In the genomic region with DNA sequence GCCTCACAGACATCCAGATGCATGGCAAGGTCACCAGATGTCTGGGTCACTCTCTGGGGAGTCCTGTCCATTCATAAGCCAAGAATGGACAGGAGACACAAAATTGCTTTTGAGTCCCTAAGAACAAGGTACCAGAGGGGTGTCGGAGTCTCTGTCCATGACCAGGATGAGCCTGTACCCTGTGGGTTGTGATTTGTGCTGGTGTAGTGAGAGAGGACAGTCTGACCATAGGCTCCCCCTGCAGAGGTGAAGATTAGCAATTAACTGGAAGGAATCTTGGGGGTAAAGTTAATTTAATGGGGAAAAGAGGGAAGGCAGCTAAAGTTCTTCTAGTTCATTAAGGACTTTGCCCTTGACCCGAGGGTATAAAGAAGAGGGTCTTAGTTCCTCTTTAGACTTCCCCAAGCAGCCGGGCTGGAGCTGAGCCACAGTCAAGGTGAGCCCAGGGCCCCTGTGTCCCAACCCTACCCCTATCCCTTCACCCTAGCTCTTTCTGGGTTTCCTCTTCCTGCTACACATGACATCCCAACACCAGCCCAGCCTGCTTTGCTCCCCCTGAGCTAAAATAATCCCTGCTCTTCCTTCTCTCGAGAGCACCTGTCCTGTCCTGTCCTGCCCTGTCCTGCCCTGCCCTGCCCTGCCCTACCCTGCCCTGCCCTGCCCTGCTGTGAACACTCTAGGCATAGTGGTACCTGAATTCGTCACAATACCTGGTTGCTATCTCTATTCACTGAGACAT, we compare ENCODE assay signal across 30 mouse cellular contexts. TPM values are rescaled to one million over a fixed set of nuclear protein-coding genes. Genes with fewer than 3 reads are reported as not detected.
DNase-seq lines count a peak whose midpoint lies in the region; ATAC-seq lines count a peak whose summit lies in the region.
"Had no signal": no experiment of that assay in that cellular context is flagged by ENCODE, and none has a peak within 500 bp of the region (broad histone marks: within the 10 kb centered on the region; RNA-seq: fewer than 3 reads in every experiment).

No protein-coding gene starts in this region.

- no peak overlapping the region for H3K4me2 ChIP-seq in kidney, embryonic 14.5 days (replicated peaks; ENCODE audit: low read depth, low read length)
- H3K4me2 ChIP-seq in stomach, embryonic 15.5 days, result no peak overlapping the region
- H3K4me2 ChIP-seq: embryonic facial prominence, embryonic 12.5 days; forebrain, embryonic 12.5 days; midbrain, embryonic 12.5 days had no signal

- no peak overlapping the region for H3K27ac ChIP-seq in kidney, embryonic 14.5 days (ENCODE audit: low read depth, low read length)
- H3K27ac ChIP-seq in stomach, embryonic 15.5 days, result peak overlapping the region; percentile 57; the same call in 1 of the 2 replicates
- H3K27ac ChIP-seq: embryonic facial prominence, embryonic 12.5 days; forebrain, embryonic 12.5 days; heart, embryonic 10.5 days; limb, embryonic 10.5 days; macrophage; midbrain, embryonic 12.5 days had no signal

- H3K27me3 ChIP-seq in kidney, embryonic 14.5 days (ENCODE audit: control insufficient read depth, insufficient read depth, low read length), result no peaks in the 10 kb centered on the region
- H3K27me3 ChIP-seq in stomach, embryonic 15.5 days (replicated peaks), result 0 out of 2 replicates have a peak, but pooled peaks cover 3% of the 10 kb centered on the region
- H3K27me3 ChIP-seq: embryonic facial prominence, embryonic 12.5 days had no signal

- 74% methylated on average over 5 of the region's 5 CpGs for WGBS in kidney, embryonic 14.5 days
- 59% methylated on average over 5 of the region's 5 CpGs for WGBS in stomach, embryonic 15.5 days

- no peaks in the 10 kb centered on the region for H3K36me3 ChIP-seq in kidney, embryonic 14.5 days (ENCODE audit: control insufficient read depth, insufficient read depth, low read length)
- H3K36me3 ChIP-seq in stomach, embryonic 15.5 days, result no peaks in the 10 kb centered on the region
- H3K36me3 ChIP-seq: embryonic facial prominence, embryonic 12.5 days; forebrain, embryonic 12.5 days; heart, embryonic 10.5 days; limb, embryonic 10.5 days; midbrain, embryonic 12.5 days had no signal

- H3K4me3 ChIP-seq in kidney, embryonic 14.5 days (ENCODE audit: low read length), result no peak overlapping the region
- no peak overlapping the region for H3K4me3 ChIP-seq in stomach, embryonic 15.5 days (replicated peaks)
- H3K4me3 ChIP-seq: embryonic facial prominence, embryonic 12.5 days; forebrain, embryonic 12.5 days; heart, embryonic 10.5 days; limb, embryonic 10.5 days; midbrain, embryonic 12.5 days had no signal

- no peak for ATAC-seq in kidney, embryonic 14.5 days (ENCODE audit: low FRiP score, low TSS enrichment)
- ATAC-seq in stomach, embryonic 15.5 days (ENCODE audit: insufficient read depth, low FRiP score, low read depth), result peak; percentile 25; the same call in 1 of the 2 replicates
- ATAC-seq: activated CD4-positive, CD25-positive, alpha-beta regulatory T cell, adult 4 months; hindbrain, embryonic 16.5 days had no signal

- H3K4me1 ChIP-seq in kidney, embryonic 14.5 days (ENCODE audit: control insufficient read depth, insufficient read depth, low read length), result no peaks in the 10 kb centered on the region
- no peaks in the 10 kb centered on the region for H3K4me1 ChIP-seq in stomach, embryonic 15.5 days

- no peak overlapping the region for H3K9ac ChIP-seq in kidney, embryonic 14.5 days (ENCODE audit: low read depth, low read length)
- H3K9ac ChIP-seq in stomach, embryonic 15.5 days, result no peak overlapping the region
- H3K9ac ChIP-seq: embryonic facial prominence, embryonic 12.5 days; forebrain, embryonic 12.5 days; midbrain, embryonic 12.5 days had no signal

- peak; percentile 74 for DNase-seq in kidney, adult 11 months
- DNase-seq in kidney, adult 8-10 months, result peak; percentile 84 to 87
- peak; percentile 73 for DNase-seq in kidney, postnatal 14 days
- no peak for DNase-seq in cerebellum, adult 18-20 months
- DNase-seq in urinary bladder, adult 2 months (ENCODE audit: low spot score), result no peak
- DNase-seq in gastrocnemius, adult 8-10 months (ENCODE audit: low spot score in 2 of 2), result no peak
- DNase-seq: adrenal gland, adult 8-10 months; cerebellum, adult 2 months; cerebellum, postnatal 25 days; liver; right cerebral cortex, postnatal 14 days had no signal

- H3K9me3 ChIP-seq in kidney, embryonic 14.5 days (ENCODE audit: control insufficient read depth, low read length), result no peaks in the 10 kb centered on the region
- no peaks in the 10 kb centered on the region for H3K9me3 ChIP-seq in stomach, embryonic 15.5 days
- H3K9me3 ChIP-seq: embryonic facial prominence, embryonic 12.5 days; forebrain, embryonic 12.5 days; heart, embryonic 10.5 days; limb, embryonic 10.5 days; midbrain, embryonic 12.5 days had no signal

RNA-seq across cellular contexts. Expression of a gene that starts 1.5 kb away (rescaled TPM):
- 15.5 and 39.4 TPM in 2 replicates for polyA plus RNA-seq in kidney, embryonic 14.5 days (2014; fragmentation: Nextera tagmentation; extraction: Ambion mirVana)
- polyA plus RNA-seq in stomach, embryonic 15.5 days (2015; fragmentation: Nextera tagmentation; extraction: Ambion mirVana), result 0.06 and 0.17 TPM in 2 replicates
- 0.44 and 0.52 TPM in 2 replicates for polyA plus RNA-seq in urinary bladder, adult 2 months (2012; rRNA removed)
- not detected for total RNA-seq in gastrocnemius, adult 8-10 months (2022)
- total RNA-seq: adrenal gland, adult 8-10 months; hematopoietic stem cell, adult 5-6 weeks; layer of hippocampus, postnatal 10 days; monocyte, adult 5-6 weeks had no signal
- polyA plus RNA-seq: activated CD4-positive, CD25-positive, alpha-beta regulatory T cell, adult 4 months; cerebellum, adult 2 months; embryonic facial prominence, embryonic 12.5 days; forebrain, embryonic 12.5 days; heart, embryonic 10.5 days; heart, embryonic 16.5 days; hindbrain, embryonic 16.5 days; limb, embryonic 10.5 days; liver, embryonic 16.5 days; lung, embryonic 16.5 days; macrophage had no signal

RNA-seq across cellular contexts. Expression of a gene that starts 15.6 kb away (rescaled TPM):
- not detected in 2 replicates for polyA plus RNA-seq in kidney, embryonic 14.5 days (2014; fragmentation: Nextera tagmentation; extraction: Ambion mirVana)
- polyA plus RNA-seq in stomach, embryonic 15.5 days (2015; fragmentation: Nextera tagmentation; extraction: Ambion mirVana), result not detected in 2 replicates
- not detected in 2 replicates for polyA plus RNA-seq in urinary bladder, adult 2 months (2012; rRNA removed)
- total RNA-seq in gastrocnemius, adult 8-10 months (2022), result not detected
- total RNA-seq: adrenal gland, adult 8-10 months; gastrocnemius, adult 18-20 months; hematopoietic stem cell, adult 5-6 weeks; left cerebral cortex, adult 8-10 months; monocyte, adult 5-6 weeks had no signal
- polyA plus RNA-seq: activated CD4-positive, CD25-positive, alpha-beta regulatory T cell, adult 4 months; cerebellum, adult 2 months; embryonic facial prominence, embryonic 12.5 days; forebrain, embryonic 12.5 days; heart, embryonic 10.5 days; heart, embryonic 16.5 days; limb, embryonic 10.5 days; liver, embryonic 16.5 days; lung, embryonic 16.5 days; macrophage; midbrain, embryonic 12.5 days; thymus, postnatal 0 days had no signal

RNA-seq across cellular contexts. Expression of a gene that starts 27.1 kb away (rescaled TPM):
- not detected in 2 replicates for polyA plus RNA-seq in kidney, embryonic 14.5 days (2014; fragmentation: Nextera tagmentation; extraction: Ambion mirVana)
- polyA plus RNA-seq in stomach, embryonic 15.5 days (2015; fragmentation: Nextera tagmentation; extraction: Ambion mirVana), result 2.5 and 6.8 TPM in 2 replicates
- 0.06 and 0.07 TPM in 2 replicates for polyA plus RNA-seq in urinary bladder, adult 2 months (2012; rRNA removed)
- total RNA-seq in gastrocnemius, adult 8-10 months (2022), result not detected
- total RNA-seq: hematopoietic stem cell, adult 5-6 weeks had no signal
- polyA plus RNA-seq: activated CD4-positive, CD25-positive, alpha-beta regulatory T cell, adult 4 months; forebrain, embryonic 12.5 days; limb, embryonic 10.5 days; macrophage; midbrain, embryonic 12.5 days had no signal

RNA-seq across cellular contexts. Expression of a gene that starts 29.9 kb away (rescaled TPM):
- 0.86 and 0.92 TPM in 2 replicates for polyA plus RNA-seq in kidney, embryonic 14.5 days (2014; fragmentation: Nextera tagmentation; extraction: Ambion mirVana)
- 1.3 and 1.5 TPM in 2 replicates for polyA plus RNA-seq in stomach, embryonic 15.5 days (2015; fragmentation: Nextera tagmentation; extraction: Ambion mirVana)
- 2.0 and 2.7 TPM in 2 replicates for polyA plus RNA-seq in urinary bladder, adult 2 months (2012; rRNA removed)
- under 1 TPM in 2 of 4 experiments, not detected in 2; 0.29 to 0.35 TPM for total RNA-seq in gastrocnemius, adult 8-10 months (2022)

RNA-seq across cellular contexts. Expression of a gene that starts 36.9 kb away (rescaled TPM):
- 75.0 and 108 TPM in 2 replicates for polyA plus RNA-seq in kidney, embryonic 14.5 days (2014; fragmentation: Nextera tagmentation; extraction: Ambion mirVana)
- polyA plus RNA-seq in stomach, embryonic 15.5 days (2015; fragmentation: Nextera tagmentation; extraction: Ambion mirVana), result 114 and 127 TPM in 2 replicates
- 67.3 and 72.5 TPM in 2 replicates for polyA plus RNA-seq in urinary bladder, adult 2 months (2012; rRNA removed)
- total RNA-seq in gastrocnemius, adult 8-10 months (2022), result 10 to 100 TPM; 32.5 to 39.6 (median 34.6) TPM

Comparison
In these comparisons a context has a peak if more than half of its experiments do, and no peak if none do; other contexts are left out.
1. DNase-seq: peak in kidney, adult 11 months (single experiment), kidney, adult 8-10 months (2 of 2) and kidney, postnatal 14 days (single experiment); none in cerebellum, adult 18-20 months (0 of 2), urinary bladder, adult 2 months (single experiment) and gastrocnemius, adult 8-10 months (0 of 2).
2. RNA of a gene that starts 1.5 kb away (polyA plus RNA-seq): 15.5 to 39.4 TPM in kidney, embryonic 14.5 days; 0.44 to 0.52 TPM in urinary bladder, adult 2 months and 0.06 to 0.17 TPM in stomach, embryonic 15.5 days; every median in the first group is over 10 times any median in the second.